23 mouse cellular contexts compared by ENCODE assay signal in the genomic region with DNA sequence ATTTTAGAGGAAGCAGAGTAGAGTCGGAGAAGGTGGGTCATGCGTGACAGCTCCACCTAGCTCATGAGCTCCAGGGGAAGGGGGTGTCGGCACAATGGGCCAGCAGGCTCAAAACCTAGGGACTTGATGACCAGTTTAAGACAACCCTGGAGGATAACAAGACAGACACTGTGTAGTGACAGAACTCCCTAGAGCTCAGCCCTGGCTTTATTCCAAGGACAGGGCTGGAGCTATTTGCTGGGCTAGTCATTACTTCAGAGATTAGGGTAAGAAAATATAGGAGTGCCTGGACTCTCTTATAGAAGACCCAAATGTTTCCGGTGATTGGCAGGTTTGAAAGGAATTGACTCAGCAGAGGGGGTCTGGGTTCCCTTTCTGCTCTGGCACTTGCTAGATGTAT. TPM values are rescaled to one million over a fixed set of nuclear protein-coding genes. Genes with fewer than 3 reads are reported as not detected.
"Had no signal": no experiment of that assay in that cellular context is flagged by ENCODE, and none has a peak within 500 bp of the region (broad histone marks: within the 10 kb centered on the region; RNA-seq: fewer than 3 reads in every experiment).

No protein-coding gene starts in this region.

- H3K9me3 ChIP-seq: midbrain, embryonic 10.5 days; neural tube, embryonic 15.5 days had no signal

- H3K9ac ChIP-seq: limb, embryonic 12.5 days; liver, embryonic 14.5 days; neural tube, embryonic 15.5 days had no signal

- DNase-seq: kidney, adult 9 months; kidney, postnatal 36 days; layer of hippocampus, adult 9-11 months; layer of hippocampus, postnatal 36 days; lung, adult 2 months; lung, postnatal 10 days; lung, postnatal 4 days; midbrain, embryonic 14.5 days; retina, postnatal 1 day; right cerebral cortex, postnatal 4 days; spleen, adult 18-20 months; thymus, adult 18-20 months; thymus, postnatal 25 days had no signal

- H3K4me3 ChIP-seq: limb, embryonic 12.5 days; midbrain, embryonic 10.5 days; myocyte; neural tube, embryonic 15.5 days had no signal

- H3K36me3 ChIP-seq: limb, embryonic 12.5 days; midbrain, embryonic 10.5 days; neural tube, embryonic 15.5 days had no signal

- H3K27ac ChIP-seq: limb, embryonic 12.5 days; liver, embryonic 14.5 days; midbrain, embryonic 10.5 days; neural tube, embryonic 15.5 days had no signal

- H3K4me1 ChIP-seq: limb, embryonic 12.5 days; neural tube, embryonic 15.5 days had no signal

- H3K4me2 ChIP-seq: limb, embryonic 12.5 days; neural tube, embryonic 15.5 days had no signal

- H3K27me3 ChIP-seq: limb, embryonic 12.5 days; neural tube, embryonic 15.5 days had no signal

RNA-seq across cellular contexts. Expression of gene Zg16, which starts 13.9 kb away (rescaled TPM):
- total RNA-seq: layer of hippocampus, adult 18-20 months; layer of hippocampus, postnatal 36 days; left cerebral cortex, adult 8-10 months; left cerebral cortex, postnatal 25 days had no signal
- polyA plus RNA-seq: limb, embryonic 12.5 days; midbrain, embryonic 10.5 days; midbrain, embryonic 14.5 days; myocyte; neural tube, embryonic 11.5 days; neural tube, embryonic 15.5 days; stomach, embryonic 14.5 days had no signal
